Mouse (Mus musculus) inflammation-experienced regulatory T-cells, adult 6 months (primary cell): Measurements from ENCODE around the gene Ntn5. TPM values are rescaled to one million over a fixed set of nuclear protein-coding genes. Genes with fewer than 3 reads are reported as not detected.

Experiments used
- ATAC-seq: one replicate; pipeline ENCODE4 v1.8.0; 2017
- polyA plus RNA-seq, 3 experiments: library from polyadenylated mRNA; unstranded; fragments of 100-300 nt; shearing (Covaris generic); gene quantifications; one replicate each; pipeline ENCODE4 v1.2.1; 2017

The Ntn5 gene
- polyA plus RNA-seq, 3 experiments from 2014 or later = not detected

DNA sequence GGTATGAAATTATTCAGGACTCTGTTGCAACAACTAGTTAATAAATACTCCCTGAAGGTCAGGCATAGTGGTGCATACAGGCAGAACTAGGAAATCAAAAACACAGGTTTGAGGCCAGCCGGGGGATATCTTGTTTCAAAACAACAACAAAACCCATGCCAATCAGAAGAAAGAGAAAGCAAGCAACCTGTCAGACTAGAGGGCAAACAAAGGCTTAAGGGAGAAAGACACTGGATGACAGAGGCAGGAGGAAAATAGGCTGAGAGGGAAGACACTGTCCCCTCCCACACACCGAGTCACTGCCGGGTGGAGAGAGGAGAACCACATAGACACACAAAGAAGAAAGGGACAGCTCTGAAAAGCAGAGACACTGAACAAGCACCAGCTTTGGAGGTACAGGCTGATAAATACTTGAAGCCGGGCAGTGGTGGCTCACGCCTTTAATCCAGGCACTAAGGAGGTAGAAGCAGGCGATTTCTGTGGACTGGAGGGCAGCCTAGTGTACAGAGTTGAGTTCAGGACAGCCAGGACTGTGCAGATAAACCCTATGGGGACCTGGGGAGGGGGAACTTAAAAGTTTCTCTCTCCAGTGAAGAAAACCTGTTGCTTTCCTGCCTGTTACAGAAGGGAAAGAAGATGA is 30.2 kb downstream of the Ntn5 start:
- no peak for ATAC-seq

DNA sequence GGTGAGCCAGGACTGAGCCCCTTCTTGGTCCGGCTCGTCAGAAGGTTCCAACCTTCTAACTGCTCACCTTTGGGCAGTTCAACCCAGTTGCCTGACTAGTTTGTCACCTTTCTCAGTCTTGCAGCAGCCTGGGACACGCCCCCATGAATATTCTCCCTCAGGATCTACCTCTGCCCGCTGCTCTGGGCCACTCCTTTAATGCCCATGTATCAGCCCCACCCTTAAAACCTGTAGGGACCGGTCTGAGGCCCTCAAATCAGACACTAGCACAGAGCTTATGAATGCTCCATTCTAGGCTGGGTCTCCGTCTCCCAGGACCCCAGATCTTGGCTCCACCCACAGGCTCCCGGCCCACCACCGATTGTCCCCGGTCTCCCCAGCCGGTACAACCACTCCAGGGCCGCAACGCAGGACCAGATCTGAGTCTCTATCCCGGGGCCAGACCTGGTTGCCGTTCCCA is 30.8 kb downstream of the Ntn5 start:
- no peak for ATAC-seq

DNA sequence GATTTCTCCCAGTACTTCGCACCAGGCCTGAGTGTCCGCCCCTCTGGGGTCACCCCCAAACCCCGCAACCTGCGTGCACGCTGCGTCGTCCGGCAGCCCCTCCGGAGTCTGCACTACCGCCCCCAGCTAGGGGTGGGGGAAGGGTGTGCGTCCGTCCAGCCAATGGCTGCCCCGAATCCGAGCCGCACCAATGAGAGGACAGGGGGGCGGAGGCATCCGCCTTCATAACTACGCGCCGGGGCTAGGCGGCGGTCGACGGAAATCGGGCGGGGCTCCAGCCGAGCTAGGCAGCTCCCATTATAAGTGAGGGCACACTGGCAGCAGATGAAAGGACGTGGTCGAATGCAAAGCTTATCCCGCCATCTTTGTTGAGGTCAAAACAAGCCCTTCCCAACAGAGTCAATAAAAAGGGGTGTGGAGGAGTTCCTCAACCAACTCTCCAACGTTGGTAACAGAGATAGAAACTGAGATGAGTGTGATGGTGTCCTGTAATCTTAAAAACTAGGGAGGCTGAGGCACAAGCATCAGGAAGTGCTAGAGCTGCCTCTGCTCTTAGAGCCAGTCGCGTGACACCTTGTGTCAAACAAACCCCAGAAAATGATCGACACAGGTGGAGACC is 31.4 kb downstream of the Ntn5 start, which contains the start of gene Rpl18:
Gene Rpl18 (plus strand): TSS at position 368 of the 619 bp plus-strand sequence.
- ATAC-seq = peak; percentile 86

DNA sequence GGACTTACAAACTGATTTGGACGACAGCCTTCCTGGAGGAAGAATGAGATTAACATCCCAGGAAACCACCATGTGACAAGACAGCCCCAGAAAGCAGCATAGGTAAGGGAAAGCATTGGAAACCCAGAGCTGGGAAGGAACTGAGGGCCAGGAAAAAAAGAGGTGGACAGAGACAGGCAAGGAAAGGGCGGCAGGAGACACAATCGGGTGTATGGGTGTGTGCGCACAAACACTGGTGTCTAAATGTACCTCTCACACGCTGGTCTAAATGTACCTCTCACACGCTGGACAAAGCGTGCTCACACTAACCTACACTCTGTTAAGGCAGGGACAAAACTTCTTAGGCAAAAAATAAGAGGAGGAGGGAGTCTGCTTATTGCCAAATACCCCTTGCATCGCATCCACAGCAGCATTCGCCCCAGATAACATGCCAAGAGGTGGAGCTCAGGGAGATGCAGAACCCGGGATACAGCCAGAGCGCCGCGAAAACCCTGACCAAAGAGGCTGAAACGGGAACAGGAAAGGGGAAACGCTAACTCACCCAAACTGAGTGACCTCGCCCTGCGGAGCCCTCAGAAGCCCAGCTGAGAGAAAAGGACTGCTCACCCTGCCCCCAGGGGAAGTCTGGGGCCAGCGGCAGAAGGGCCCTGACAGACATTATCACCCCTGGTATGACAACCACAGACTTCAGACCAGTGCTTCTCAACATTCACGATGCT is 32.1 kb downstream of the Ntn5 start:
- no peak for ATAC-seq

DNA sequence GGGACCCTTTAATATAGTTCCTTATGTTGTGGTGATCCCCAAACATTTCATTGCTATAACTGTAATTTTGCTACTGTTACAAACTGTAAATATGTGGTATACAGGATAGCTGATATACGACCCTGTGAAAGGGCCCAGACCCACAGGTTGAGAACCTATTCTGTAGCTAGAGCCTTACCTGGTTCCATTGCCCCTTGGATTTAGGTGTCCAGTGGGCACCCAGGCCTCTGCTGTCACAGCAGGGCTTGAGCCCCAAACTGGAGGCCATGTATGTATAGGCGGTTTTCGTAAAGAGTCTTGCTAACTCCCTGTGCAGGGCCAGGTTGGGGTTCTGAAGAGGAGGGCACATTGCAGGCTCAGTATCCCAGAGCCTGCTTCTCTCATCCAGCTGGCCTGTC is 32.6 kb downstream of the Ntn5 start:
- ATAC-seq = no peak

DNA sequence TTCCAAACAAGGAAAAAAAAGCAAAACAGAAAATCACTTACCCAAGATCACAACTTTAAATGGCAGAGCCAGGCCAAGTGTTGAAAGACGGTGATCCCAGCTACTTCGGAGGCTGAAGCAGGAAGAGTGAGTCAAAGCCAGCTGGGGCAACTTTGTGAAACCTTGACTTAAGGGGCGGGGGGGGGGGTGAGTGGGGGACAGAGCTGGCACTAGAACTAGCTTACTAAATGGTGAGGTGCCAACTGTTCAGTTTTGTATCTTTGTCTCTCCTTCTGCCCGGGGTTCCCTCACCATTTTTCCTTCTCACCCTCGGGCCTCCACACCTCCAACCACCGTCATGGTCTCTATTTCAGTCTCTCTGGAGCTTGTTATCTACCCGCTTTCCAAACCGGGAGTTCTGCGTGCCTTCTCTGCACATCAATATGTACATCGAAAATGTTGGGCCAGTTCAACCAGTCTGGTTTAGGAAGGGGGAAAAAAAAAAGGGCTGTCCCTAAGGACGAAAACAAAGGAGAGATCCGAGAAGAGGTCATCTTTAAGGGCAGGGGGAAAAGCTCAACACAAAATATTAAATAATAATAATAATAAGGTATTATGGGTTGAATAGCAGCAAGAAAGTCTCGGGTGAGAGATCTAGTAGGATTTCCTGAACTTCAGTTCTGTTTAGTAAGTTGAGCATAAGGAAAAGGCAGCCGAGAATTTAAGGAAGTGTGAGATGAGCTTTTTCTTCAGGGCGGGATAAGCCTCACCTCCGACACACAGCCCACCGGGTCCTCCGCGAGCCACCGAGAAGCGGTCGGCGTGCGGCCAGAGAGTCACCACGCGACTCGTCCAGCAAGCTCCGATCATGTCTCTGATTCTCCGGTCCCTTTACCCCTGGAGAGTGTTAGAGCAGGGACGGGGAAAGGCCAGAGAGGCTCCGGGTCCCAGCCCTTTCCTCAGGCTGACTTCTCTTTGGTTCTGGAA is 33.4 kb downstream of the Ntn5 start:
- no peak for ATAC-seq

DNA sequence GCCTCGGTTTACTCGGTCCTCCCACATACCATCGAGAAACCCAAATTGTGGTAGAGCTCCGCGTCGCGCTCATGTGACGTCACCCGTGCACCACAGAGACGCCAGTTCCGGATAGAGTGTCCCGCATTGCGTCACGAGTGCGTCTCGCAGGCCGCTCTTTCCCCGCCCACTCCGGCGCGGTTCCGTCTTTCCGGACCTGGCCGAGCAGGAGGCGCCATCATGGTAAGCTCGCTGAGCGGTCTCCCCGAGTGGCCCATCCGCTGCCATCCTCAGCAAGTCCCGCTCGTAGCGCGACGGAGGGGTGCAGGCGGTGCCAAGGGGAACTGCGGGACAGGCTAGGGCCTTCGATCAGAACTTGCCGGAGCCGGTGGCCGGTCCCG is 34.1 kb downstream of the Ntn5 start, which contains the start of gene Sphk2:
Gene Sphk2 (minus strand): TSS at position 85 of the 380 bp plus-strand sequence.
- peak; percentile 73 for ATAC-seq

DNA sequence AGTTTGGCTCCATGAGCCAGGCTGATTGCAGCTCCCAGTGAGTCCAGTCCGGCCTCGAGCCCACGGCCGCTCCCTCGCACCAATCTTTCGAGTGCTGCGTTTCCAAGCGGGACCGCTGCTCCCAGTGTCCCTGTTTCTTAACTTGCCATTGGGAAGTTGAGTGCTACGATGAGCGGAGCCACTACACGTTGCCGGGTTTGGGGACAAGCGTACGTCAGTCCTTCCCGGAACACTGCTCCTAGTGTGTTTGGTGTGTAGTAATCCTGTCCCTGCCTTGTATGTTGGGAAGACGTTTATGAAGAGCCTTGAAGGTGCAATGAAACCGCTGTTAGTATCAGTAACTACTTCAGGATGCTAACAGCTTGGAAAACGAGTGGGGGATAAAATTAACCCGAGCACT is 34.5 kb downstream of the Ntn5 start:
- ATAC-seq = peak; percentile 1

DNA sequence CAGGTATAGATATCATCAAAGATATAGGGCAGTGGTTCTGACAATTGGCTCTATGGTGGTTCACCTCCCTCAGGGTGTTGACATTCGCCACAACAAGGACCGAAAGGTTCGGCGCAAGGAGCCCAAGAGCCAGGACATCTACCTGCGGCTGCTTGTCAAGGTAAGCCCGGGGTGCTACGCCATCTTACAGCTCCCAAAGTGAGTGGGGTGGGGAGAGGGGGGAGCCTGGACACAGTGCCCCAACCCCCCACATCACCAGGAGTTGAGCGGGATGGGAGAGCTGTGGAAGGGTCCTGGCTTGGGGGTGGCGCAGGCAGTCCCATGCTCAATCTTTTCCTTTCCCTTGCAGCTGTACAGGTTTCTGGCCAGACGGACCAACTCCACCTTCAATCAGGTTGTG is 35.4 kb downstream of the Ntn5 start:
- no peak for ATAC-seq

DNA sequence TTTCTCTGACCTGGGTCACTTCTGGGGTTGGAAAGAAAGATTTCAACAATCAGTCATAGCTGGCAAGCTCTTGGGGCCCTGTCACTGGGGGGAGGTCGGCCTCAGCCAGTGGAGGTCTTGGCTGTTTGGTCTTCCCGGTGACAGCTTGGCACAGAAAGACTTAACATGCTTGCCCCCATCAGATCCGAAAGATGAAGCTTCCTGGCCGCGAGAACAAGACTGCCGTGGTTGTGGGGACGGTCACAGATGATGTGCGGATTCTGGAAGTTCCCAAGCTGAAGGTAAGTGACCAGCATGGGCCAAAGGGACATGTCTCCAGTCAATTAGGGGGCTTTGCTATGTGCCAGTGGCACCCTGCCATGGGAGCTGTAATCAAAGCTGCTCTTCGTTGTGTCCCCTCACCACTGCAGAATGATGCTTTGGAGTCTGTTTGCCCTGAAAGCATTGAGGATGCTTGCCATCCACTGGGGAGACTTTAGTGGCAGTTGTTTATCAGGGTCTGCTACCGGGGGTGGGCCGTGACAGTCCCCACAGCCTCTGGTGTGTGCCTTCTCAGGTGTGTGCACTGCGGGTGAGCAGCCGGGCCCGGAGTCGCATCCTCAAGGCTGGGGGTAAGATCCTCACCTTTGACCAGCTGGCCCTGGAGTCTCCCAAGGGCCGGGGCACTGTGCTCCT is 36.1 kb downstream of the Ntn5 start:
- no peak for ATAC-seq

DNA sequence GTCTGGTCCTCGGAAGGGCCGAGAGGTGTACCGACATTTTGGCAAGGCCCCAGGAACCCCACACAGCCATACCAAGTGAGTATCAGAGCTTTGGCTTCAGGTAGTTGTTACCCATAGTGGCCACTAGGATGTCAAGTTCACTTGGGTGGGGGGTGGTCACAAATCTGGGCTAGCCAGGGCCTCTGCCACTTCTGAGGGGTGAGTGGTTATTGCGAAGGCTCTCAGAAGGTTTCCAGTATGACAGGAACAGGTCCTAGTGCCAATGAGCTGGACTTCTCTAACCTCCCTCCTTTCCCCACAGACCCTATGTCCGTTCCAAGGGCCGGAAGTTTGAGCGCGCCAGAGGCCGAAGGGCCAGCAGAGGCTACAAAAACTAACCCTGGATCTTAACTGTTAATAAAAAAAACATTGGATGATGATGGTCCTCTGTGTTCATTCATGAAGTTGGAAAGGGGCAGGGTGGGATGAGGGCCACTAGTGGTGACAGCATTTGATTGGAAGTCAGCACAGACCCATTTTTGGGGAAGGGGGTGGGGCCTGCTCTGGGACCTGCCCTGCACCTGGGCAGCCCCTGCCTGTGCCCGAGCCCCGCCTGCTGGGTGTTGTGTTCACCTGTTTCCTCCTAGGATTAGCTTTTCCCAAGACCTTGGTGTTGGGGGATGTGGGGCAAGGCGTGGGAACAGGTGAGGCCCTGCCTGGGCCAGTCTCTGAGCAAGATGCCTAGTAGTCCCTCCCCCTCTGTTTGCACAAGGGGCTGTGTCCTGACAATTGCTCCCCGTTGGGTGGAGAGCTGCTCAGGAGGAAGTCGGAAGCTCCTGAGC is 36.8 kb downstream of the Ntn5 start, which contains the start of gene Fam83e:
Gene Fam83e (plus strand): TSS at position 800 of the 821 bp plus-strand sequence.
- no peak for ATAC-seq

DNA sequence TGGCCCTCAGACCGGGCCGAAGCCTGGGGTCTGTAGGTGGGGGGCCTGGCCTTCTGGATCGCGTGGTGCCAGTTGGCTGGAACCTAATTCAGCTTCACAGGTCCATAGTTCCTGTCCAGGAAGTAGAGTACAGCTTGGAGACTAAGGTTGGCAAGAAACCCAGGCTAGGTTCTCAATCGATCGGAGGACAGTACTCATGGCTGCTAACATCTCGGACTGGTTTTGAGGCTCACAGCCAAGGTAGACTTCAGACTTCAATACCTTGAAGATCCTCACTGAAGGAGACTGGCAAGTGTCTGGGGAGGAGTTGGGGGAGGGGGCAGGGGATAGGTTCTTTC is 37.4 kb downstream of the Ntn5 start:
- no peak for ATAC-seq

DNA sequence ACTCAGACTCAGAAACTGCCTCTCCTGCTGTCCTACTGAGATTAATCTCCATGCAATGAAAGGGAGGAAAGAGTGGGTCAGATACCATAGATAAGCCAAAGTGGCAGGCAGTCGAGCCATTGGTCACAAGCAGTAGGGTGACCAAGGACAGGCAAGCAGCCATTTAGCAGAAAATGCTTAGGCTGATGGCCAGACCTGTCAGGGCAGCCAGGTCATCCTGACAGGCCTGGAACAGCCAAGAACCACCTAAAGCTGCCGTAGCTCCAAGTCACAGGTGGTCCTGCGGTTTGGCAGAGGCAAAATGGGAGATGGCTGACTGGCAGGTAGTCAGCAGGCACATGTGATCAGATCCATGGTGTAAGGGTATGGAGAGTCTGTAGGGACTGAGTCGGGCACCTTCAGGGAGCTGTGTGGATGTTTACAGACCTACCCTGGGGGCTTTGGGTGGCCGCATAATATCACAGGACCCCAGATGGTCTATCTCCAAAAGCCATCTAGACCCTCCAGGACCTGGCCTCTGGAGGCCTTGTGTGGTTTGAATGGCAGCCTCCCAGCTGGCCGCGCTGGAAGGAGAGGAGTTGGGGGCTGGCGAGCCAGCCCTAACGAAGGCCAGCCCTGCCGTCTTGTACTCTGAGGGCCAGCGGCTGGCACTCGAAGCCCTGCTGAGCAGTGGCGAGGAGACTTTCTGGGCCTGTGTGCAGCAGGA is 38.0 kb downstream of the Ntn5 start:
- ATAC-seq = no peak

DNA sequence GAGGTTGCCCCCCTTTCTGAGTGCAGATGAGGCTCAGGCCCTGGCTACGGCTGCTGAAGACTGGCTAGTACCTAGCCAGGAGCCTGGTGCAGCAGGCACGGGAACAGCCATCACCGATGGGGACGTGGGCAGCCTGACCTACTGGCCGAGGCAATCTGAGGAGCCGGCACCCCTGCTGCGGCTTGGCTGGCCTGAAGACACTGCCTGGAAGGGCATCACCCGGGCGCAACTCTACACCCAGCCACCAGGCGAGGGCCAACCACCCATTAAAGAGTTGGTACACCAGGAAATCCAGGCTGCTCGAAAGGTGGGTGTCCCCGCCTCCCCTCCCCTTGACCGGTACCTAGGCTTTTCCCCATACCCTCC is 38.5 kb downstream of the Ntn5 start:
- ATAC-seq = no peak

DNA sequence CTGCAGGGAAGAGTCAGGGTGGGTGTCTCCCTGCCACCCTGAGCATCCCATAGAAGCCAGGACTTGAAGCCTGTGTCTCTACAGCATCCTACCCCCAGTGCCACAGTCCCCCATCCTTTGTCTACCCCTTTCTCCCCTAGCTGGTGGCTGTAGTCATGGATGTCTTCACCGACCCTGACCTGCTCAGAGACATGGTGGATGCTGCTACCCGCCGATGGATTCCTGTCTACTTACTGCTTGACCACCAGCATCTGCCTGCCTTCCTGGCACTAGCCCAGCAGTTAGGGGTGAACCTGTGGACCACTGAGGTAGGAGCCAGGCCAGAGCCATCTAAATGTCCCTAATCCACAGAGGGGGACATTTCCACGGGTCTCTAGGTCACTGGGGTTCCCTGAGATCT is 39.5 kb downstream of the Ntn5 start:
- no peak for ATAC-seq

DNA sequence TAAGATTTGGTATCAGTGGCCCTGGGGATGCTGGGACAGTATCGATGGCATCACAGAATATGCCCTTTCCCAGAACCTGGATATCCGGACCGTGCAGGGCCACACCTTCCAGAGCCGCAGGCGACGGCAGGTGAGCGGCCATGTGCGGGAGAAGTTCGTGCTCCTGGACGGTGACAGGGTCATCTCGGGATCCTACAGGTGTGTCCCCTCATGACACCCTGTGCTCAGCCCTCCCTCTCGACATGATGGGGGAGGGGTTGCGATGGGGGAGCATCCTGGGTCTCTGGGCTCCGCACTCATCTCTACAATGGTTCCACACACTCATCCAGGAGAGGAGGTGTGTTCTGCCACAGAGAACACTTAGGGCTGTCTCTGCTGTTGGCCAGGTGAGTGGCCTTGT is 40.0 kb downstream of the Ntn5 start:
- ATAC-seq = no peak

DNA sequence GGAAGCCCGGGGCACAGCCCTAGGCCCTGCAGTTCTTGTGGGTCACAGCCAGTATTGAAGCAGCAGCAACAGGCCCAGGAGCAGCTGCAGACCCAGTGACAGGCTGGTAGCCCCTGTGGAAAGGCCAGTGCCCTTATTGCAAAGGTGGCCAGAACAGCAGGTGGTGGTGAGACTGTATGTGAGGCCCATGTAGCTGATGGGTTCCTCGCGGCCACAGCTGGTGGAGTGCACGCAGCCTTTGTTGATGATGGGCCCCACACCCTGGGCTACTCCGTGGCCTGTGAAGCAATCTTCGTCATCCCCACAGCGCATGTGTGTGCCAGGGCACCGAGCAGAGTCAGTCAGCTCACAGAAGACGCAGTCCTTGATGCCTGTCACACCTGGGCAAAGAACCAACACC is 41.3 kb downstream of the Ntn5 start:
- no peak for ATAC-seq

DNA sequence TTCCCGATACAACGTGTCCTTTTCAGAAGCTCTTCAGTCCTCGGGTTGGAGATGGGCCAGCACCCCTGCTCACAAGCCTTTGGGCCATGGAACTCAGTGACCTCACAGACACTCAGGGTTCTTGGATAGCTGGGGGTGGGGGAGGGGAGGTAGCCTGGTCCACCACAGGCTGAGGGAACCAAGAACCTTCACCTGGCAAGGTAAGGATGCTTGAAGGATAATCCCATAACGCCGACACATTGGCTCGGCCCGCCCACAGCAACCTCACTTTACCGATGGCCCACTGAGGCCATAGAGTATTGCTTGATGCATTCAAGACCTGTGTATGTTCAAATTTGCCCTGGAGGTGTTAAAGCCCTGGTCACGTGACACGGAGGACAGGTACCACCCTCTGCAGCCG is 41.9 kb downstream of the Ntn5 start, which contains the start of gene Spaca4:
Gene Spaca4 (minus strand): TSS at position 101 of the 400 bp plus-strand sequence.
- no peak for ATAC-seq

DNA sequence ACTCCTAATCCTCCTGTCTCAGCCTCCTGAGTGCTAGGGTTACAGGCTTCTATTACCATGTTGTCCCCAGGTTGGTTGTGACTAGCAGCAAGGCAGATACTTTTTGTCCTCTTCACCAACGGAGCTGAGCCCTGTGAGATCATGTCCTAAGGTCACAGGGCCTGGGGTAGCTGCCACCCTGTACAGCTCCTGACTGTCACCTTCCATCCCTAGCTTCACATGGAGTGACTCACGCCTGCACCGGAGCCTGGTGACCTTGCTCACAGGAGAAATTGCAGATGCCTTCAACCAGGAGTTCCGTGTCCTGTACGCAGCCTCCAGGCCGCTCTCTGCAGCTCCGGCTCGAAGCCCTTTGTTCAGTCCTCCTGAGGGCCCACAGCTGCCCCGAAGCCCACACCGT is 42.6 kb downstream of the Ntn5 start:
- ATAC-seq = no peak

DNA sequence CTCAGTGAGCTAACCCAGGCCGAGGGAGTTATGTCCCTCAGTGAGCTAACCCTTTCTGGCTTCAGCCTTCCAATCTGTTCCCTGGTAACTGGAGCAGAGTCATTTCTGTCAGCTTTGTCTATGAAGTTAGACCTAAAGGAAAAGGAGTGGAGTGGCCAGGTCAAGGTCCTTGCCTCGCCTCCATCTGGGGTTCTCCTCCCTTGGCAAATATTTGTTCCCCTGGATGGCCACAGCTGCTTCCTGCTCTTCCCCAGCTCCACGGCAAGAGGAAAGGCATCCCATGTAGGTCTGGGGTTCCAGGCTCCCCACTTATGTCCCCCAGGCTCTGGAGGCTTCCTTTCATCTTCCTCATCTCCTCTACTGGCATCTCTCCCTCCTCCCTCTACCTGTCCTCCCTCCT is 43.8 kb downstream of the Ntn5 start:
- ATAC-seq = no peak
